7 mouse cellular contexts compared by ENCODE assay signal in the genomic region with DNA sequence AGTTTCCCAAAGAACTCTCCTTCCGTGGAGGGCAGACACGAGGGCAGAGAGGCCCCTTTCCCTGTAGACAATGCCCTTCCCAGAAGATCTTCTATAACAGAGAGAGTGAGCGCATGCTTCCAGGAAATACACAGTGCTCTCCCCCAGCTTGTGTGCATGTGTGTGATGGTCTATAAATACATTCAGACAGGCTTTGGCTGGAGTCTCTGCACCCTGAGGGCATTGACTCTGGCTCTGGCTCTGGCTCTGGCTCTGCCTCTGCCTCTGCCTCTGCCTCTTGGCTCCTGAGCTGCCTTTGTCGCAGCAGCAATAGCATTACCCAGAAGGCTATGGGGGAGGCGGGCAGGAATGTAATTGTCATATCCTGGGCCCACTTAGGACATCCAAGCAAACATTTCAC. TPM values are rescaled to one million over a fixed set of nuclear protein-coding genes. Genes with fewer than 3 reads are reported as not detected.
DNase-seq lines count a peak whose midpoint lies in the region; TF ChIP-seq lines count a peak whose summit lies in the region.

No protein-coding gene starts in this region.

- H3K36me3 ChIP-seq in kidney, adult 2 months (ENCODE audit: control insufficient read depth, insufficient read depth, low read length), result no peaks in the 10 kb centered on the region

- H3K4me3 ChIP-seq in kidney, adult 2 months (ENCODE audit: insufficient read depth, low read depth, low read length), result no peak overlapping the region
- no peak overlapping the region for H3K4me3 ChIP-seq in cerebellum, adult 2 months (replicated peaks; ENCODE audit: insufficient read depth, low read depth, low read length)

- H3K4me1 ChIP-seq in kidney, adult 2 months (ENCODE audit: control insufficient read depth, insufficient read depth, low read length), result peaks cover 12% of the 10 kb centered on the region
- H3K4me1 ChIP-seq in cerebellum, adult 2 months (ENCODE audit: control insufficient read depth, insufficient read depth, low read length), result peaks cover 7% of the 10 kb centered on the region

- H3K27me3 ChIP-seq in kidney, adult 2 months (replicated peaks; ENCODE audit: control insufficient read depth, insufficient read depth, low read length), result no peaks in the 10 kb centered on the region
- no peaks in the 10 kb centered on the region for H3K27me3 ChIP-seq in cerebellum, adult 2 months (ENCODE audit: control insufficient read depth, insufficient read depth, low read length)

- TF ChIP-seq CTCF in kidney, adult 2 months (conservative IDR thresholded peaks at IDR 0.05; ENCODE audit: insufficient read depth, insufficient read length, low read depth, low read length), result no peak
- TF ChIP-seq CTCF in brain, embryonic 14.5 days (IDR thresholded peaks at IDR 0.05; ENCODE audit: borderline replicate concordance, extremely low read depth, insufficient read depth, insufficient read length), result no peak
- no peak for TF ChIP-seq CTCF in cerebellum, adult 2 months (IDR thresholded peaks at IDR 0.05; ENCODE audit: borderline replicate concordance, insufficient read depth, low read depth, low read length)

- WGBS in kidney, adult 2 months, result 65% methylated on average over 5 of the region's 5 CpGs
- WGBS in cerebellum, adult 2 months, result 48% methylated on average over 5 of the region's 5 CpGs

- DNase-seq in kidney, adult 2 months, result peak; percentile 52
- no peak for DNase-seq in kidney, adult 9 months
- peak; percentile 86 for DNase-seq in 3T3-L1 (ENCODE audit: low read depth, low spot score)
- peak; percentile 37 for DNase-seq in brain, embryonic 14.5 days (ENCODE audit: low read depth)
- peak; percentile 27 for DNase-seq in heart, postnatal 25 days (ENCODE audit: low spot score)
- DNase-seq in thymus, postnatal 14 days, result no peak
- DNase-seq in cerebellum, adult 2 months, result no peak

- TF ChIP-seq POLR2A in kidney, adult 2 months (IDR thresholded peaks at IDR 0.05; ENCODE audit: low read depth, low read length), result no peak
- TF ChIP-seq POLR2A in brain, embryonic 14.5 days (IDR thresholded peaks at IDR 0.05; ENCODE audit: borderline replicate concordance, extremely low read depth, insufficient read depth, insufficient read length, poor library complexity, severe bottlenecking), result no peak
- no peak for TF ChIP-seq POLR2A in cerebellum, adult 2 months (IDR thresholded peaks at IDR 0.05; ENCODE audit: borderline replicate concordance, insufficient read depth, low read length)

- intact Hi-C loops in heart, postnatal 25 days (cut with DNase I), result loop anchor here (2.0 kb wide), 1 partner anchor 193 kb away; no protein-coding TSS in a partner anchor

- peak overlapping the region; percentile 26; the same call in 1 of the 2 replicates for H3K27ac ChIP-seq in kidney, adult 2 months (ENCODE audit: insufficient read depth, low read depth, low read length)
- H3K27ac ChIP-seq in cerebellum, adult 2 months (ENCODE audit: insufficient read depth, low read length), result no peak overlapping the region

RNA-seq across cellular contexts. Expression of gene Chit1, which starts 7.2 kb away (rescaled TPM):
- not detected in 2 replicates for polyA plus RNA-seq in kidney, adult 2 months (2012; rRNA removed)
- 0.09 and 0.11 TPM in 2 replicates for polyA plus RNA-seq in brain, embryonic 14.5 days (2012; rRNA removed)
- not detected for total RNA-seq in heart, postnatal 25 days (2021)
- not detected in 2 replicates for polyA plus RNA-seq in cerebellum, adult 2 months (2012; rRNA removed)

RNA-seq across cellular contexts. Expression of gene Btg2, which starts 24.9 kb away (rescaled TPM):
- polyA plus RNA-seq in kidney, adult 2 months (2012; rRNA removed), result 20.3 and 23.7 TPM in 2 replicates
- 31.8 and 58.3 TPM in 2 replicates for polyA plus RNA-seq in brain, embryonic 14.5 days (2012; rRNA removed)
- 10 to 100 TPM; 25.7 to 29.2 TPM for total RNA-seq in heart, postnatal 25 days (2021)
- polyA plus RNA-seq in cerebellum, adult 2 months (2012; rRNA removed), result 11.9 and 15.3 TPM in 2 replicates

Comparison
In these comparisons a context has a peak if more than half of its experiments do, and no peak if none do; other contexts are left out.
1. DNase-seq: peak in kidney, adult 2 months (single experiment), 3T3-L1 (single experiment), brain, embryonic 14.5 days (single experiment) and heart, postnatal 25 days (single experiment); none in kidney, adult 9 months (single experiment), thymus, postnatal 14 days (single experiment) and cerebellum, adult 2 months (0 of 2).